Mouse (Mus musculus) myocyte (in vitro differentiated cells): ENCODE data around the gene Hoxc6.

Experiments used
- CEBPB ChIP-seq: IDR thresholded peaks from 2 replicates; pipeline ENCODE4 v1.6.1; 2011; ENCODE audit warnings: mild to moderate bottlenecking, moderate library complexity; ENCODE audit not compliant: poor library complexity, insufficient read depth, severe bottlenecking
- E2F4 ChIP-seq: IDR thresholded peaks from one replicate; pipeline ENCODE4 v1.6.1; 2011; ENCODE audit warnings: mild to moderate bottlenecking, control low read depth, moderate library complexity; ENCODE audit not compliant: insufficient read depth
- MAX ChIP-seq: IDR thresholded peaks from one replicate; pipeline ENCODE4 v1.6.1; 2011; ENCODE audit warnings: low read depth, mild to moderate bottlenecking, control low read depth
- MYOD1 ChIP-seq, 3 experiments: IDR thresholded peaks; one replicate each; pipeline ENCODE4 v1.6.1; 2011; ENCODE audit warnings: control low read depth in 2 of 3, low read depth in 2 of 3, mild to moderate bottlenecking in 2 of 3, moderate library complexity in 1 of 3; ENCODE audit not compliant: insufficient read length in 2 of 3, control insufficient read depth in 1 of 3
- POLR2A ChIP-seq: IDR thresholded peaks from one replicate; pipeline ENCODE4 v1.6.1; 2011; ENCODE audit warnings: low read depth, mild to moderate bottlenecking, control low read depth, moderate library complexity; ENCODE audit not compliant: insufficient read length
- POLR2AphosphoS2 ChIP-seq: IDR thresholded peaks from one replicate; pipeline ENCODE4 v1.6.1; 2011; ENCODE audit warnings: low read depth, control low read depth; ENCODE audit not compliant: insufficient read length
- SRF ChIP-seq: IDR thresholded peaks from one replicate; pipeline ENCODE4 v1.6.1; 2011; ENCODE audit warnings: low read depth; ENCODE audit not compliant: control insufficient read depth, insufficient read length
- TCF12 ChIP-seq: IDR thresholded peaks from one replicate; pipeline ENCODE4 v1.6.1; 2011; ENCODE audit warnings: mild to moderate bottlenecking, control low read depth; ENCODE audit not compliant: poor library complexity, insufficient read depth, severe bottlenecking
- USF1 ChIP-seq: IDR thresholded peaks from one replicate; pipeline ENCODE4 v1.6.1; 2011; ENCODE audit warnings: low read depth, mild to moderate bottlenecking, control low read depth, moderate library complexity

DNA sequence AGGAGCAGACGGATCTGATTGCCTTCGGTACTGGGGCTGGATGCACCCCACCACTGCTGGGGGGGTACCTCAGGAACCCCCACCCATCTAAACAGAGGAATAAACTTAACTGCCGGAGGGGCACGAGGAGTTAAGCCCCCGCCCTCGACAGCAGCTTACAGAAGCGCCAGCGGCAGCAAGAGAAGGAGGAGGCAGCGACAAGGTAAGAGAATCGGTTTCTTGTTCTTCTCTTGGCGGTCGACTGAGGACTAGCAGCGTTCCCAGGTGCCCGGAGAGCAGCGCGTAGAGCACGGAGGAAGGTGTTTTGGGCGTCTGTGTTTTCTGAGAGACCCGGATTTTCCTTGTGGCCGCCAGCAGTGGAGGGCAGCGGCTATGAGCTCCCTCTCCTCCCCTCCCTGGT is 25.8 kb upstream of the Hoxc6 start:
- no peak for TF ChIP-seq MYOD1 (IDR thresholded peaks at IDR 0.05; ENCODE audit: control insufficient read depth in 1 of 3, insufficient read length in 2 of 3, low read depth in 2 of 3)
- no peak for TF ChIP-seq E2F4
- TF ChIP-seq MAX: no peak
- no peak for TF ChIP-seq POLR2A
- no peak for TF ChIP-seq CEBPB
- TF ChIP-seq POLR2AphosphoS2: peak; percentile 36
- no peak for TF ChIP-seq TCF12
- TF ChIP-seq USF1: no peak
- TF ChIP-seq SRF: no peak
